Mouse (Mus musculus): ENCODE results near the gene Rplp1.

Rplp1 gene

DNA sequence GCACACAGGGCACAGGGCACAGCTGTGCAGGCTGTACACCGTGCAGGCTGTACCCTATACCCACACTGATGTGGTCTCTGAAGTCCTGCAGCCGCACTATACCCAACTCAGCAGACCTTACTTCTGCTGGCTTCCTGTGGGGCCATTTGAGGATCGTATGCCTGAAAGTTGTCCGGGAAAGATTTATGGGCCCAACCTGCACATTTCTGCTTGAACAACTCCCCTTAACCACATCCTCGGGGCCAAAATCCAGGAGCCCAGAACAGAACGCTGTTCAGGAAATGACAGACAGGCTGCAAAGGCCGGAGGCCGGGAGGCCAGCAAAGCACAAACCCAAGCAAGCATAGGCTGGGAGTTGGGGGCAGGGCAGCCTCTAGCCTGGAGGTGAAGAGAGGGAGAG lies 41.0 kb downstream of the Rplp1 start:
- peak; percentile 20 for DNase-seq

DNA sequence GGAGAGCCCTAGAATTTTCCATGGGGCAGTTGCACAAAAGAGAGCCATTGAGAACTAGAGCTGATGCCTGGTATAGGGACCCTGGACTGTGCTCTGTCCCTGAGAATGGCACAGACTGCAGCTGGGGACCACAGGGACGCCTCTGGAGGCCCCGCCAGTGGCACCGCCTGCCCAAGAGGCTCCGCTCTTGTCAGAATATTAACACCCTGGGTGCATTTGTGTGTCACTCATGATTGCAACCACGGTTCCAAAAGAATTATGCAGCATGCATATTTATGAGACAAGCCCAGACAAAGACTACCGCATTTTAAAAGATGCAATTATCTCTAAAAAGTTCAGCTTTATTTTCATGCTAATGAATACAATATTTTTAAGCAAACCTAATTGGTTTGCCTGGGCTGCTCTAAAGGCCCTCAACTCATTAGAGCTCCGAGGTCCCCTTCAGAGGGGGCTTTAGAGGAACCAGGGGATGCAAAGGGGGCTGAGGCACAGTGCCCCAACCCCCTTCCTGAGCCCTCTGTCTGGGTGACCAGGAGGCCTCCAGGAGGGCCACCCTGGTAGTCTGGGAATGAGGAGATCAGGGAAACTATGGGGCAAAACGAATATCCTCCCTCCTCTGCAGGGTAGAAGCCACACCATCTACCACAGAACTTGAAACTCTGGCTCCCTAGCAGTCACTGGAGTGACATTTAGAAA lies 41.9 kb downstream of the Rplp1 start:
- no peak for DNase-seq

DNA sequence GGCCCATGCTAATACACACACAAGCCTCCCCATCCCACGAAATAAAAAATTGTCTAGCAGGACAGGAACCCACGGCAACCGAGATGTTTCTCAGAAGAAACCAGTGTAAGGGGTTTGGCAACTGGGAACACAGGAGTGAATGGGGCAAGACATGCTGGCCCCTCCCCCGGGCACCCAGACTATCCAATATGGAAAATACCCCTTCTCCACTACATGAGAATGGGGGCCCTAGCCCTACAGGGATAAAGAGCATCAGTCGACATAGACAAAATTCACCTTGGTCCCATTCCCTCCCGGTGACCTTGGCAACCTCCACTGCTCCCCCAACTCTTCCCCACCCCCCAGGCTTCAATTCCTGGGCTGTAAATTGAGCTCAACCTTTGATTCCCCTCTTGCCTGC lies 42.5 kb downstream of the Rplp1 start:
- DNase-seq: no peak

DNA sequence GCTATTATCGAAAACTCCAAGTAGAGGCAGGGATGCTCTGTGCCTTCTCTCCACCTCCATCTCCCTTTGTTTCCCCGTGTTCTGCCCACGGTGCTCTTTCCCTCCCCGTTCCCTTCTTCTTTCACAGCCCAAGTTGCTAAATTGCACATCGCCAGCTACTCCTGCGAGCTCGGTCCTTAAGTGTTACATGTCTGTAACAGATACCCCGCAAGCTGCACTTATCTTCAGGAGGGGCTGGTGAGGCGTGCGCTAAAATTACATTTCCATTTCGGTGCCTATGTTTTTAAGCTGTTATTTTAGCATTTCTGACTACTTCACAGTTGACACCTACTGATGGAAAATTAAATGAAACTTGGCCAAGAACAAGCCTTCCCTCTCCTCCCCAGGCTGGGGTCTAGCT lies 46.7 kb downstream of the Rplp1 start:
- DNase-seq: no peak
